Mouse (Mus musculus): ENCODE measurements at regions not wholly inside any gene's neighbourhood (a gene's known extent, or its start where the extent isn't known, plus 50 kb on each side); places are given as distances from the start of the nearest gene placed in this dataset.

- DNase-seq (ENCODE audit: low spot score in 2 of 2), result no peak
Measured at GRCm38 (mm10) chr17:78023507-78024355, 176.3 kb upstream of the Crim1 start.

- no peak for DNase-seq (ENCODE audit: low spot score in 2 of 2)
Measured at GRCm38 (mm10) chr17:78024356-78024723, 175.7 kb upstream of the Crim1 start.

- no peak for DNase-seq (ENCODE audit: low spot score in 2 of 2)
Measured at GRCm38 (mm10) chr17:78025294-78025693, 174.8 kb upstream of the Crim1 start.

- no peak for DNase-seq (ENCODE audit: low spot score in 2 of 2)
Measured at GRCm38 (mm10) chr17:78035648-78036047, 164.4 kb upstream of the Crim1 start.

- no peak for DNase-seq (ENCODE audit: low spot score in 2 of 2)
Measured at GRCm38 (mm10) chr17:78040338-78040737, 159.7 kb upstream of the Crim1 start.

- no peak for DNase-seq (ENCODE audit: low spot score in 2 of 2)
Measured at GRCm38 (mm10) chr17:78041204-78041603, 158.8 kb upstream of the Crim1 start.

- no peak for DNase-seq (ENCODE audit: low spot score in 2 of 2)
Measured at GRCm38 (mm10) chr17:78049766-78050165, 150.3 kb upstream of the Crim1 start.

- DNase-seq (ENCODE audit: low spot score in 2 of 2), result no peak
Measured at GRCm38 (mm10) chr17:78050203-78050602, 149.8 kb upstream of the Crim1 start.

GRCm38 (mm10) chr17:78075892-78076291, 124.2 kb upstream of the Crim1 start:
- DNase-seq (ENCODE audit: low spot score in 2 of 2), result no peak

- DNase-seq (ENCODE audit: low spot score in 2 of 2), result no peak
Measured at GRCm38 (mm10) chr17:78078381-78078780, 121.7 kb upstream of the Crim1 start.

GRCm38 (mm10) chr17:78084419-78084818, 115.6 kb upstream of the Crim1 start:
- no peak for DNase-seq (ENCODE audit: low spot score in 2 of 2)

GRCm38 (mm10) chr17:78086963-78087362, 113.1 kb upstream of the Crim1 start:
- no peak for DNase-seq (ENCODE audit: low spot score in 2 of 2)

- DNase-seq (ENCODE audit: low spot score in 2 of 2), result no peak
Measured at GRCm38 (mm10) chr17:78097699-78098098, 102.3 kb upstream of the Crim1 start.

GRCm38 (mm10) chr17:78108793-78109192, 91.3 kb upstream of the Crim1 start:
- DNase-seq (ENCODE audit: low spot score in 2 of 2), result no peak

GRCm38 (mm10) chr17:78109364-78110222, 90.5 kb upstream of the Crim1 start:
- DNase-seq (ENCODE audit: low spot score in 2 of 2), result no peak

- DNase-seq (ENCODE audit: low spot score in 2 of 2), result no peak
Measured at GRCm38 (mm10) chr17:78132116-78132515, 67.9 kb upstream of the Crim1 start.

- DNase-seq (ENCODE audit: low spot score in 2 of 2), result no peak
Measured at GRCm38 (mm10) chr17:78137986-78138385, 62.1 kb upstream of the Crim1 start.

- no peak for DNase-seq (ENCODE audit: low spot score in 2 of 2)
Measured at GRCm38 (mm10) chr17:78140660-78141059, 59.4 kb upstream of the Crim1 start.

GRCm38 (mm10) chr17:78141136-78141535, 58.9 kb upstream of the Crim1 start:
- DNase-seq (ENCODE audit: low spot score in 2 of 2), result peak in 1 of 2 experiments; percentile 18

- DNase-seq (ENCODE audit: low spot score in 2 of 2), result no peak
Measured at GRCm38 (mm10) chr17:78142431-78142830, 57.6 kb upstream of the Crim1 start.

- no peak for DNase-seq (ENCODE audit: low spot score in 2 of 2)
Measured at GRCm38 (mm10) chr17:78145335-78145734, 54.7 kb upstream of the Crim1 start.
